Mouse (Mus musculus): ENCODE data around the gene Ston1.

The Ston1 gene

DNA sequence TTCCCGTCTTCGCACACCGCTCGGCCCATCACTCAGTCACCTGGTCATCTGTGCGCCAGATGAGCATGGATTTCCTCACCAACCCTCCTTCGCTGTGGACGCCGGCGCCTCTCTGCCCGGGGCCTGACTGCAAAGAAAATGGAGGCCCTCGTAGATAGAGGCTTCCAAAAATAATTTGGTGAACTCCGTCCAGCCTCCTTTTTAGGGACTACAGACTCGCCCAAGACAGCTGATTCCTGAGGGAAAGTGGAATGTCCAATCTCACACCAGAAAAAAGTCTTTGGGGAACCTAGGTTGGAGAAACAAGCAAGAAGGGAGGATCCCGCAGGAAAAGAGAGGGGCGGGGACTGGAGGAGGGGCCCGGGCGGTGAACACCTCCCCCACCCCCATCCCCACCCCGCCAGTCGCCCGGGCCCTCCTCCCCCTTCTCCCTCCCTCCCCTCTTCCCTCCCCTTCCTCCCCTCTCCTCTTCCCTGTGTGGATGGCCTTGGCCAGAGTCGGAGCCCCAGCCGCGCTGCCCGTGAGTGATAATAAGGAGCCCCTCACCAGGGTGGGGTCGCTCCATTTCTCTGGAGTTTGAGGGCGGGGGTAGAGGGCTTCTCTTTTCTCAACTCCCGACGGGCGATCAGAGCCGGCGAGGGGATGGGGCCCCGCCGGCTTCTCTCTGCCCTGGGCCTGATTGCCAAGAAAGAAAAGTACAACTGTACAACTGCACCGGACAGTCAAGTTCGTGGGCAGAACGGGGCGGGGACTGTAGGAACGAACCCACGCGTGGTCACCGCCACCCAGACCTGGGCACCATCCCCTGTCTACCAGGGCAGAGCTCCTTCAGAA lies at the start of gene Ston1:
Gene Ston1 (plus strand): TSS at position 463 of the 834 bp plus-strand sequence.
- DNase-seq (ENCODE audit: low spot score) = peak; percentile 87

DNA sequence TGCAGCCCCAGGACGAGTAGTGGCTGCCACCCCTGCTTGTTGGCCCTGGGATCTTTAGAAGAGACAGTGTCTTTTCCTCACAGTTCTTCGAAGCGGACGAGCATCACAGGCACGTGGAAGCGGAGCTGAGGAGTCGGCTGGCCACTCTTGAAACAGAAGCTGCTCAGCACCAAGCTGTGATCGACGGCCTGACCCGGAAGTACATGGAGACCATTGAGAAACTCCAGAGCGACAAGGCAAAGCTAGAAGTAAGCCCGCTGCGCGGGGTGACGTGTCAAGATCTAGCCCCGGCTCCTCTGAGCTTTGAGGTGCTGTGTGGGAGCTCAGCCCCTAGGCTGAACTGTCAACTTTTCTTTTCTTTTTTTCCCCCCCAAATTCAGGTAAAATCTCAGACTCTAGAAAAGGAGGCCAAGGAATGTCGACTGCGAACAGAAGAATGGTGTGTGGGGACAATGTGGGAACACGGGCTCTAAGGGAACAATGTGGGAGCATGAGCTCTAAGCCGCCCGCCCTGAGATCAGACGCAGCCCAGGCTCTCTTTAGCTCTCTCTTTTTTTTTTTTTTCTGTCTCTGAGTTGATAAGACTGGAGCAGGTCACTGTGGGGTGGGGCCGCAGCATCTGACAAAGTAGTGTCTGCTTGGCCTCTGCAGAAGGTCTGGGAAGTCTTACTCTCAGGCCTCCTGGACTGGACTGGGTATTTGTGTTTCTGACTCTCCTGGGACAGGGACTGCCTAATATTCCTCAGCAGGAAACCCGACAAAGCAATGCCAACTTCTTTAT lies 47.9 kb upstream of the Ston1 start:
- DNase-seq (ENCODE audit: low spot score) = no peak

DNA sequence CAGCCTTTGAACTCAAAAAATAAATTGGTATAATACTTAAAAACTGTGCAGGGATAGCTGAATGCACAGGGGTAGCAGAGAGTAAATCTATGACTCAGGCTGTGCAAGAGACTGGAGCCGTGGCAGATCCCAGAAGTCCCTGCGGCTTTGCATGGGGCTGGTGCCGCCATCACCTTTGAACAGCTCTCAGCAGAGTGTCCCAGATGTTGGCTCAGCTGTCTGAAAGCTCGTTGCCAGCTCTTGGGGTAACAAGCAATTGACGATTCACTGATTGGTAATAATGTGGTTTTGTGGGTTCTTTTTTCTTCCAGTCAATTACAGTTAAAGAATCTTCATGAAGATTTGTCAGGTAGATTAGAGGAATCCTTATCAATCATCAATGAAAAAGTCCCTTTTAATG lies 47.1 kb upstream of the Ston1 start:
- DNase-seq (ENCODE audit: low spot score) = no peak

DNA sequence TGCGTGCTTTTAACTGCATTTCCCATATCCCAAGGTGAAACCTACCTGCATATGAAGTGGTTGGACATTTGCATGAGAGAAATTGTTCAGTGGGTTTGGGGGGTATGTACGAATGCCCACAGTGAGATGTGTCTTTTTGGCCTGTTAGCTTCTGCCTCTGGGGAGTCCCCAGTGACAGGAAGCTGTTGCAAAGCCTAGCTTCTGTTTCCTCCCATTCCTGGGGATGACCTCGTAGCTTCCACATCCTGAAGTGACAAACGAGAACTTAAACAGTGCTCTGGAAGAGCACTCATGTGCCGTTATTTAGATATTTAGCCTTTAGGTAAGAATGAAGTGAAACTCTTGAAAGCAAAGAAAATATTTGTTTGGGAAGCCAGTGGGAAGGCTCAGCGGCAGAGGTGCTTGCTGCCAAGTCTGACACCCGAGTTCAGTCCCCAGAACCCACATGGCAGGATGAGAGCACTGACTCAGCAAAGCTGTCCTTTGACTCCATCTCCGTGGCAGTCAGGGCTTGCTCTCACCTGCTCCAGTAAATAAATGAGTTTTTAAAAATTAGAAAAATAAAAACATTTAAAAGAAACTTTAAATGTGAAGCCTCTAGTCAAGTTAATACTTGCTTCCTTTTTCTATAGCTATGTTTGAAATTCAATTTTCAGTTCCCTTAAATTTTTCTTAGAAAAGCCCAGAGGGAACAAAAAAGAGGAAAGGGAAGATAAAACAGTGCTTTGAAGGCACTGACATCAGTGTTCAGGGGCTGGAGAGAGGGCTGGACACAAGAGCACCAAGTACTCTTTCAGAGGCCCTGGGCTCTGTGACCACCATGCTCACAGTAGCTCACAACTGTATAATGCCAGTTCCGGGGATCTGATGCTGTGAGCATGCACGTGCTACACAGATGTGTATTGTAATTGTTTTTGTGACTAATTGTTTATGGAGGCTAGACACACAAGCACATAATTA lies 46.2 kb upstream of the Ston1 start:
- DNase-seq (ENCODE audit: low spot score) = no peak

DNA sequence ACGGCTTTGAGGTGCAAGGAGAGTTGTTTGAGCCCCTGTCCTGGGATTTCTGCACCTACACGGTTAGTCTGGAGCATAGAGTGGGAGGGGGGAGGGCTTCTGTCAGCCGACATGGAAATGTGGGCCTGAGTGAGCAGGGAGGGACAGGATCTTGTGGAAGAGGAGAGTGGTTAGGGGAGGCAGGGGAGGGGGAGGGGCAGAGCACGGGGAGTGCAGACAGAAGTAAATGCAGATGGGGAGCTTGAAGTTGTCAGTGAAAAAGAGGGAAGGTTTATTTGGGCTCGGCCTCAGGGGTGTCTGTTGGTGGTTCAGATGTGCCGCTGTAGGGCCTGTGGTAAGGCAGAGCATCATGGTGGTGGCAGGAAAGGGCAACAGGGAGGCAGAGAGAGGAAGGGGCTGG lies 44.9 kb upstream of the Ston1 start:
- no peak for DNase-seq (ENCODE audit: low spot score)

- no peak for DNase-seq (ENCODE audit: low spot score)
These were observed 44.5 kb upstream of the Ston1 start for GRCm38 (mm10) chr17:88553001-88553449.

DNA sequence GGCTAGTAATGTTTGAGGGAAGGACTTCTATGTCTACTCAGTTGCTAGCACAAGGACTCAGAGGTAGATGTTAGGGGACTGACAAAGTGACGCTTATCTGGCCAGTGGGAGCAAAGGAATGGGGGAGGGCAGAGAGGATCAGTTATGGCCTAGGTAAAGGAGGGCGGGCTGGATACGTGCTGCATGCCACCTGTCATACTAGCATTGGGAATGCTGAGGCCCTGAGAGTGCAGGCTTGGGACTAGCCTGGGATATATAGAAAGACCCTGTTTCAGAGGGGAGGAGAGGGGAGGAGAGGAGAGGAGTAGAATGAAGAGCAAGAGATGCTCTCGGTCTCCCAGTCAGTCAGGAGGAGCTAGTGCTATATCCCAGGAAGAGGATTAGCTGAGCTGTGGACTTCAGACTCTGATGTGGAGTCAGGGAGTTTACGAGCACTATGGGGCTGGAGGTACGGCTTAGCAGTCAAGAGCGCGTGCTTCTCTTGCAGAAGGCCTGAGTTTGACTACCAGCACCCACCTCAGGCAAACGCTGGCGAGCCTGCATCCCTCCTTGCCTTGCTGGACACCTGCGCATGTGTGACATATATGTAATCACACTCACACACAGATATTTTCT lies 43.9 kb upstream of the Ston1 start:
- DNase-seq (ENCODE audit: low spot score) = peak; percentile 71

DNA sequence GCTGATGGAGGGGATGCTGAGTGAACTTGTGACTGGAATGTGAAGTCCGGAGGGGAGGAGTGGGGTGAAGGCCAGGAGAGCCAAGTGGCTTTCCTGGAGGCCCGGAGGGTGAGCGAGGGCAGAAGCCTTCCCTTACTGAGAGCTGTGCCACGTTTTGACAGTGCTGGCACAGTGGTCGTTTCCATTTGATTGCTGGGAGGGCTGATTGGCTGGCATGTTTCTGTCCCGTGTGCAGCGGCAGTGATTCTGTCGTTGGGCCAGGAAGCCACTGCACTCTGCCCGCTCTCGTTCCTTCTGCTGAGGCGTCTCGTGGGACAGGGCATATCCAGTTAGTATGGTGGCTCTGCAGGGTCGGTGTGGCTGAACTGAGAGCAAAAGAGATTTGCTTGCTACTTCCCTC lies 41.3 kb upstream of the Ston1 start:
- DNase-seq (ENCODE audit: low spot score) = no peak

DNA sequence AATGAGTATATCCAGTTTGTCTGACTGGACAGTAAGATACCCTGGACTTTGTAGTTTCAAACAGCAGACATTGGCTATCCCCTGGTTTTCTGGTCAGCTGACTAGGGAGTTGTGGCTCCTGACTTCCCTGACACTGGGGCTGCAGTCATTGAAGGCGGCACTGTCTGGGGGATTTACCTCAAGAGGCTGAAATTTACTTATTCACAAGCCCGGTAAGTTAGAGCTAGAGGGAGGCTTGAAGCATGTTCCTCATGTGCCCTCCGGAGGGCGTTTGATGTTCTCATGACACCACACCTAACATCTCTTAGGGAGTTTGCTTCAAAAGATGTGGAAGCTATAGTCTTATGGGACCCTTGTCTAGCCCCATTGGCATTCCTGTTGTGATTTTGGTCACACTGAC lies 40.8 kb upstream of the Ston1 start:
- DNase-seq (ENCODE audit: low spot score) = no peak

GRCm38 (mm10) chr17:88558168-88558842 lies 39.2 kb upstream of the Ston1 start:
- peak; percentile 84 for DNase-seq (ENCODE audit: low spot score)

DNA sequence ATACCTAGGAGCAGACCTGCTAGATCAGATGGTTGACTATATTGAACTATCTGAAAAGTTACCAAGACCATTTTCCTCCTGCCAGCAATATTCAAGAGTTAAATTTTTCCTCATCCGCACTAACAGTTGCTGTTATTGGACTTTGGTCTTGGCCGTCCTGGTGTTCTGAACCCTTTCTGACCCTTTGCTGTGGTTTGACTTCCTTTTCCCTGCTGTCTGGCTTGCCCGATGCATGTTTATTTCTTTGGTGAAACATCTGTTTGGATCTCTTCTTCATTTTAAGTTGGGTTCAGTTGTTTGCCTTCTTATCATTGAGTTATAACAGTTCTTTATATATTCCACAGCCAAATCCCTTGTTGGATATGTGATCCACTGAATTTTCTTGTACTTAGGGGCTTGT lies 33.9 kb upstream of the Ston1 start:
- DNase-seq (ENCODE audit: low spot score) = no peak

GRCm38 (mm10) chr17:88569807-88570540 lies 27.5 kb upstream of the Ston1 start:
- DNase-seq (ENCODE audit: low spot score) = no peak

DNA sequence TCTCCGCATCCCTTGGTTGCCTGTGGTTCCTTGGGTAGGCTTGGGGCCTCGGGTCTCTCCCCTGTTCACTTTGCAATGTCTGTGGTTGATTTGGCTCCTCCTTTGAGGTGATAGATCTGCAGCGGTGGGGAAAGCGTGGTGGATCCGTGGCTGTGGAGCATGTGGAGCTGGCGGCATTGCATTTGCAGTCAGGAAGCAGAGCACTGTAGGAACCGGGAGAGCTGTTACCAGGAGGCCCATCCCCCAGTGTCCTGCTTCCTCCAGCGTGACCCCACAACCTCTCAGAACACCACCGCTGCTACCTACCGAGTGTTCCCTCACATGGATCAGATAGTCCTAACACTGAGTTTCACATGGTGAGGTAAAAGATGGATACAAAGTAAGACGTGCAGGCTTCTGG lies 26.7 kb upstream of the Ston1 start:
- DNase-seq (ENCODE audit: low spot score) = no peak

DNA sequence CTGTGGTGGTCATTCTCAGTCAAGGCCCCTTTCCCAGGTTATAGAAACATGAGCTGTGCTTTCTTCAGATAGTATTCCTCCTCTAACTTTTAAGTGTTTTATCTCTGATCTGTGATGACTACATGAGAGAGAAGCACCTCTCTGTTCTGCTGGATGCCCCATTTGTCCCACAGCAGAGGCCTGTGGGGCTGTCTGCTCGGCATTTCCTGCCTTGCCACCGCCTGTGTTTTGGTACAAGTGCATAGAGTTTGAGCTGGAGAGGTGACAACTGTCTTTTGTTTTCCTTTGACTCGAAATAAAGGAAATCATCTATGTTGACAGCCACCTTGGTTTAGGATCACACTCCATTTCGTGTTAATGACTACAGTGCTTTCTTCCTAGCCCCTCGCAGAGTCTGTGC lies 22.7 kb upstream of the Ston1 start:
- DNase-seq (ENCODE audit: low spot score) = no peak

GRCm38 (mm10) chr17:88578522-88579242 lies 18.8 kb upstream of the Ston1 start:
- DNase-seq (ENCODE audit: low spot score) = no peak

DNA sequence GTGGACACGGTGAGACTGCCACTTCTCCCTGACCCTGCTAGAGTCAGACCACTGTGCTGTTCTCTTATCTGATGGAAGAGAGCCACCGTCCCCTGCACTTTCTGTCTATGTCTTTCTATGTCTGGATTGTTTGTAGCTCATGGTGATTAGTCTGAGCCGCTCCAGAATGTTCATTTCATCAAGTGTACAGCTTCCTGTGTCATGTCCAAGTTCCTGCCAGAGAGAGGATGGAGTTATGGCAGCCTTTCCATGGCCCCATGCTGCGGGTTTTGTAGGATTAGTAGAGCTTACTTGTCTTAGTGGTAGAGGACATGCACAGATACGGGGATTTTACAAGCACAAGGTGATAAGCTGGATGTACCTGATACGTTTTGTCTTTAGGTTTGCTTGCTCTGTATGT lies 16.9 kb upstream of the Ston1 start:
- no peak for DNase-seq (ENCODE audit: low spot score)

- DNase-seq (ENCODE audit: low spot score) = no peak
These were observed 15.9 kb upstream of the Ston1 start for GRCm38 (mm10) chr17:88581511-88582021.

DNA sequence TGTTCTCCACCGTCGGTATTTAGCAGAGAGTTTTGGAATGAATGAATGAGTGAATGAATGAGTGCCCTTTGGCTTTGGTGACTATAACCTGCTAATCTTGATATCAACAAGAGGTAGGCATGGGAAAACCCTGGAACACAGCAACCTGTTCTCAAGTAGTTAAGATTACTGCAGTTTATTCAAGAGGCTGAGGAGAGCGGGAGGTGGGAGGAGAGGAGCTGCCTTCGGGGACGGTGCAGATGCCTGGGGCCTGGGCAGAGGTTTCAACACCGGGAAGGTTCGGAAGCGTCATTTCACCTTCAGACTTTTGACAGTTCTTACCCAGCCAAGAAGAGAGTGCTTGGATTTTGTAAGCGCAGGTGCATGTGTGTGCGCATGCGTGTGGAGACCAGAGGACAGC lies 14.5 kb upstream of the Ston1 start:
- no peak for DNase-seq (ENCODE audit: low spot score)

GRCm38 (mm10) chr17:88583411-88583810 lies 14.1 kb upstream of the Ston1 start:
- no peak for DNase-seq (ENCODE audit: low spot score)

All from yolk sac, embryonic 10.5 days (tissue).